Mouse (Mus musculus) kidney, postnatal 0 days (tissue): ENCODE measurements at regions not wholly inside any gene's neighbourhood (a gene's known extent, or its start where the extent isn't known, plus 50 kb on each side); places are given as distances from the start of the nearest gene placed in this dataset.
"Not testable (repeated sequence)": the region's sequence is repeated elsewhere in the genome, so short reads cannot be mapped to it uniquely, and the experiment has no call there.

Experiments
- ATAC-seq: fragments of 200-750 bp; cut with Nextera tagmentation; replicated peaks from 2 replicates; pipeline ENCODE4 v1.8.0; 2017; ENCODE audit warnings: low read depth, moderate number of reproducible peaks, moderate TSS enrichment, moderate library complexity; ENCODE audit not compliant: low FRiP score
- DNase-seq: peaks from one replicate; pipeline ENCODE4 v3.0.0-alpha.2; 2016; ENCODE audit warnings: low spot score
- H3K27ac ChIP-seq: fragments of 300-500 bp; sonication (generic); 2 replicates; pipeline ENCODE4 v1.5.1; 2014; ENCODE audit warnings: mild to moderate bottlenecking
- H3K27me3 ChIP-seq: fragments of 300-500 bp; sonication (generic); 2 replicates; pipeline ENCODE4 v1.6.1; 2014; ENCODE audit warnings: low read length, mixed read lengths; ENCODE audit not compliant: insufficient read depth
- H3K36me3 ChIP-seq: fragments of 300-500 bp; sonication (generic); 2 replicates; pipeline ENCODE4 v1.6.1; 2014; ENCODE audit warnings: low read length, mixed read lengths; ENCODE audit not compliant: insufficient read depth
- H3K4me1 ChIP-seq: fragments of 300-500 bp; sonication (generic); replicated peaks from 2 replicates; pipeline ENCODE4 v1.6.1; 2014; ENCODE audit warnings: antibody characterized with exemption, low read length, mixed read lengths; ENCODE audit not compliant: insufficient read depth
- H3K4me2 ChIP-seq: fragments of 300-500 bp; sonication (generic); 2 replicates; pipeline ENCODE4 v1.6.1; 2014; ENCODE audit warnings: mild to moderate bottlenecking, low read length, moderate library complexity, mixed read lengths
- H3K4me3 ChIP-seq: fragments of 300-500 bp; sonication (generic); replicated peaks from 2 replicates; pipeline ENCODE4 v1.5.1; 2014; ENCODE audit warnings: low read depth, low read length
- H3K9ac ChIP-seq: fragments of 300-500 bp; sonication (generic); 2 replicates; pipeline ENCODE4 v1.6.1; 2014; ENCODE audit warnings: low read depth, low read length
- H3K9me3 ChIP-seq: fragments of 300-500 bp; sonication (generic); replicated peaks from 2 replicates; pipeline ENCODE4 v1.6.1; 2016; ENCODE audit warnings: low read length, inconsistent platforms, mixed read lengths
- CTCF ChIP-seq: IDR thresholded peaks from 2 replicates; pipeline ENCODE4 v1.5.1; 2016; ENCODE audit warnings: antibody characterized with exemption, low read depth, mild to moderate bottlenecking, moderate library complexity
- WGBS: fragments of 180-500 bp; shearing (Covaris S2); extraction: QIAGEN DNeasy Blood & Tissue Kit; methylation state at CpG from one replicate; pipeline ENCODE4 v1.1.7; 2014; 5-methylcytosine and 5-hydroxymethylcytosine counted together

DNA sequence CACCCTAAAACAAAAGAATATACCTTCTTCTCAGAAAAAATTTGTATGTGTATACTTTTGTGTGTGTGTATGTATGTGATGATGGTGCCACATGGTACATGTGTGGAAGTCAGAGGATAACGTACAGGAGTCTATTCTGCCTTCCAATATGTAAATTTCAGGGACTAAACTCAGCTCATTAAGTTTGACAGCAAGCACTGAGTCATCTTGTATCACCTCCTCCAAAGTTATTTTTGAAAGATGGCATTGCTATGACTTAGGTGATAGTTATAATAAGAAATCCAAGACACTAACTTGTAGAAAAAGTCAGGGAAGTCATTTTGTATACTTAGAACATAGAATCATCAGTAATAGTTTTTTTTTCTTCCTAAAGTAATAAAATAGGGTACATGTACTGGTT, 719.4 kb upstream of the Agtr1b start:
- WGBS, result 74% methylated on average over 1 of the region's 1 CpGs
- Histone ChIP-seq H3K27me3 (no peaks in the 10 kb centered on the region), H3K9ac (no peak overlapping the region), H3K36me3 (no peaks in the 10 kb centered on the region), H3K27ac (no peak overlapping the region), H3K9me3 (no peaks in the 10 kb centered on the region), H3K4me3 (no peak overlapping the region), H3K4me1 (no peaks in the 10 kb centered on the region), H3K4me2 (no peak overlapping the region)
- ATAC-seq (no peak), DNase-seq (no peak)
- no peak for TF ChIP-seq CTCF

GRCm38 (mm10) chr3:21077548-21077947, 710.6 kb upstream of the Agtr1b start:
- no peaks in the 10 kb centered on the region for H3K36me3 ChIP-seq
- no peak for TF ChIP-seq CTCF
- no peak overlapping the region for H3K9ac ChIP-seq
- DNase-seq (no peak), ATAC-seq (no peak)
- H3K9me3 ChIP-seq, result no peaks in the 10 kb centered on the region
- no peaks in the 10 kb centered on the region for H3K27me3 ChIP-seq
- no peak overlapping the region for H3K4me2 ChIP-seq
- no peak overlapping the region for H3K27ac ChIP-seq
- H3K4me3 ChIP-seq, result no peak overlapping the region
- no peaks in the 10 kb centered on the region for H3K4me1 ChIP-seq
- 77% methylated on average over 2 of the region's 2 CpGs for WGBS

DNA sequence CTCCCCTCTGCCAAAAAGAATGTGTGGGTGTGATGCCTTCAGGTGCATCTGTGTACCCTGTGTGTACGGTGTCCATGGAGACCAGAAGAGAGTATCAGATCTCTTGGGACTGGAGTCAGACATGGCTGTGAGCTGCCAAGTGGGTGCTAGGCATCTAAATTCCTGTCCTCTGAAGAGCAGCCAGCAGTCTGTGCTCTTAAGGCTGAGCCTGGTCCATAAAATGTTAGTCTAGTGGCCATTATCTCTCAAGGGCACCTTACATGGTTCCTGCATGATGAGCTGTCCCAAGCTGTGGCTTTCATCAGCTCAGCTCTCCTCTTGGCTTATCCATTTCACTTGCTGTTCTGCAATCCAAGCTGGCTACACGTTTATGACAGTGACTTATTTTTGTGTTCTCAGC, 686.4 kb upstream of the Agtr1b start:
- H3K27me3 ChIP-seq, H3K9me3 ChIP-seq, ATAC-seq, H3K4me2 ChIP-seq, H3K9ac ChIP-seq, H3K4me3 ChIP-seq, H3K4me1 ChIP-seq, H3K27ac ChIP-seq, DNase-seq, H3K36me3 ChIP-seq: not testable (repeated sequence)
- WGBS, result 67% methylated on average over 1 of the region's 2 CpGs

DNA sequence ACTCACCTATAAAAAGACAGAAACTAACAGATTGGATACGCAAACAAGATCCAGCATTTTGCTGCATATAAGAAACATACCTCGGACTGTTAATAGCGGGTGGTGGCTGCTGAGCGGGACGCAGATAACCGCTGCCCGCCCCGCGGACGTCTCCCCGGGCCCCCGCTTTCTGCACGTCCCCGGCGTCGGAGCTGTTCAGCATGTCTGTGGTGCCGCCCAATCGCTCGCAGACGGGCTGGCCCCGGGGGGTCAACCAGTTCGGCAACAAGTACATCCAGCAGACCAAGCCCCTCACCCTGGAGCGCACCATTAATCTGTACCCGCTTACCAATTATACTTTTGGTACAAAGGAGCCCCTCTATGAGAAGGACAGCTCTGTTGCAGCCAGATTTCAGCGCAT, 682.4 kb upstream of the Agtr1b start:
- WGBS, result 88% methylated on average over 14 of the region's 25 CpGs
- H3K36me3 ChIP-seq, DNase-seq, H3K4me3 ChIP-seq, H3K4me2 ChIP-seq, ATAC-seq, H3K4me1 ChIP-seq, H3K9ac ChIP-seq, H3K9me3 ChIP-seq, H3K27ac ChIP-seq, H3K27me3 ChIP-seq: not testable (repeated sequence)

DNA sequence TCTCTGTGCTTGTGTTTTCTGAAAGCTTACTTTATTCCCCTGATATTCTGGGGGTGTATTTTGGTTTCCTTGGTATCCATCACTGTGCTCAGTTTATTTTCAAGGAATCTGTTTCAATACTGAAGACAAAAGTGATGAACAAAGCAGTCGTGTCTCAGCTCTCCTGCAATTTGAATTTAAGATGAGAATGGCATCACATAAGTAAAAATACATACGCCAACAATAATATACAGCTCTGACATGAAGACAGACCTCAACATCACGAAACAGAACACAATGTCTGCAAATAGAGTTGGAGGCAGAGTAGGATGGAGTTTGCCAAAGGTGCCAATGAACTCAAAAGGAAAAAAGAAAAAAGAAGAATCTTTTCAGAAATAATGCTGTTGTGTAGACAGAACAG, 679.0 kb upstream of the Agtr1b start:
- no peak for DNase-seq
- Histone ChIP-seq H3K4me2 (no peak overlapping the region), H3K27ac (no peak overlapping the region), H3K9ac (no peak overlapping the region), H3K27me3 (no peaks in the 10 kb centered on the region), H3K9me3 (no peaks in the 10 kb centered on the region), H3K4me1 (no peaks in the 10 kb centered on the region), H3K36me3 (no peaks in the 10 kb centered on the region), H3K4me3 (no peak overlapping the region)
- 80% methylated on average over 3 of the region's 3 CpGs for WGBS
- no peak for ATAC-seq
- no peak for TF ChIP-seq CTCF

DNA sequence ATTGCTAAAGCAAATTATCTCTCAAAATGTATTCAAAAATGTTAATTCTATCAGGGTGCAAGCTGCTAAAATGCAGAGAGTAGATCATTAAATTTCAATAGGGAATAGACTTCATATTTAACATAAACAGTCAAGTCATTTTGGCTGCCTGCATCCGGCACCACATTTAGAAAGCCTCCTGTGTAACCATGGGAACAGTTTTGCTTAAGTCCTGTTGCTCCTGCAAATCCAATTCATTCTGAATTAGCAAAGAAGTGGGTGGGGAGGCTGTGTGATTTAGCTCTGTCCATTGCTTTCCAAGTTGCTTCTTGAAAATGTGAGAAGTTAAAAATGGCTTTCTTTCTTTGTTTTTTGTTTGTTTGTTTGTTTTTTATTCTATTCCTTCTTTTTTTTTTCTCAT, 658.9 kb upstream of the Agtr1b start:
- H3K4me2 ChIP-seq, result no peak overlapping the region
- H3K4me1 ChIP-seq, result no peaks in the 10 kb centered on the region
- H3K9me3 ChIP-seq, result no peaks in the 10 kb centered on the region
- no peaks in the 10 kb centered on the region for H3K27me3 ChIP-seq
- no peaks in the 10 kb centered on the region for H3K36me3 ChIP-seq
- no peak overlapping the region for H3K9ac ChIP-seq
- WGBS, result 63% methylated on average over 1 of the region's 1 CpGs
- TF ChIP-seq CTCF, result no peak
- DNase-seq, result no peak
- no peak overlapping the region for H3K4me3 ChIP-seq
- ATAC-seq, result no peak
- H3K27ac ChIP-seq, result no peak overlapping the region

DNA sequence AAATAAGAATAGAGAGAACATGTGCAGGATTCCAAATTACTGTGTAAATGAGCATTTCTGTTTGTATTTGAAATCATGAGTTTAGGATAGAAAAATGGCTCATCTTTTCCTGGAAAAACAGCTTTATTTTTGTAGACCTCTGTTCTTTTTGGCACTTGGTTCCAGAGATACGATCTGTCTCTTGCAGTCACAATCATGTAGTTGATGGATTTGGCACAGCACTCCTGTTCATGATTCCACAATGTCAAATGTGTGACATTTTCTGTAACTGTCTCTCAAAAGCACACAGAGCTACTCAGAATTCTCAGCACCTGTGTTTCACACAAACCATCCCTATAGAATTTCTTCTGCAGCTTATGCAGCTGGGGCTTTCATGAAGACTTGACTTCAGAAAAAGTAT, 654.0 kb upstream of the Agtr1b start:
- H3K27me3 ChIP-seq, result no peaks in the 10 kb centered on the region
- ATAC-seq (no peak), DNase-seq (no peak)
- no peak overlapping the region for H3K4me3 ChIP-seq
- H3K4me1 ChIP-seq, result no peaks in the 10 kb centered on the region
- no peaks in the 10 kb centered on the region for H3K36me3 ChIP-seq
- 62% methylated on average over 1 of the region's 1 CpGs for WGBS
- no peak overlapping the region for H3K9ac ChIP-seq
- no peak overlapping the region for H3K4me2 ChIP-seq
- H3K27ac ChIP-seq, result no peak overlapping the region
- no peaks in the 10 kb centered on the region for H3K9me3 ChIP-seq
- TF ChIP-seq CTCF, result no peak
